13 mouse cellular contexts compared by ENCODE assay signal in the genomic region with DNA sequence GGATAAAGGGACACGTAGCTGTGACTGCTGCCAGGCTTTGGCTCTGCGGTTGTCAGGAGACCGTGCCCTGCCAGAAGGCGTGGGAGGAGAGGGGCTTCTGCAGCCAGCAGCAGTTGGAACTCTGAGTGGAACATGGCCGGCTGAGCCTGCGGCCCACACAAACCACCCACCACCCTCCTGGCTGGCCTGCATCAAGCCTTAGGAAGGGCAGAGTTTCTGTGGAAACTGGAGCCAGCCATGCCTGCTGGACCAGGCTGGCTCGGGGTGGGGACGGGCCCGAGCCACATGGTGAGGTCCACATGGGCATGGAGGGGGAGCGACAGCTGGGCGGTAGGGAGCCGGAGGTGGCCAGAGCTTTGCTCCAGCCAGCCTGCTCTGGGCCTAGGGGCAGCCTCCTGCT. TPM values are rescaled to one million over a fixed set of nuclear protein-coding genes. Genes with fewer than 3 reads are reported as not detected.
DNase-seq lines count a peak whose midpoint lies in the region; ATAC-seq lines count a peak whose summit lies in the region.
"Had no signal": no experiment of that assay in that cellular context is flagged by ENCODE, and none has a peak within 500 bp of the region (broad histone marks: within the 10 kb centered on the region; RNA-seq: fewer than 3 reads in every experiment).

No protein-coding gene starts in this region.

- no peaks in the 10 kb centered on the region for H3K36me3 ChIP-seq in heart, embryonic 12.5 days
- H3K36me3 ChIP-seq: lung, embryonic 15.5 days; neural tube, embryonic 12.5 days; stomach, embryonic 15.5 days had no signal

- no peak overlapping the region for H3K4me3 ChIP-seq in heart, embryonic 12.5 days
- H3K4me3 ChIP-seq: erythroblast, embryonic 14.5 days; lung, embryonic 15.5 days; neural tube, embryonic 12.5 days; stomach, embryonic 15.5 days had no signal

- 54% methylated on average over 12 of the region's 12 CpGs for WGBS in heart, embryonic 12.5 days

- ATAC-seq in heart, embryonic 12.5 days (ENCODE audit: insufficient number of reproducible peaks, low FRiP score) = no peak; the same call in 1 of the 2 replicates
- ATAC-seq: intestine, postnatal 0 days had no signal

- no peak overlapping the region for H3K27ac ChIP-seq in heart, embryonic 12.5 days (ENCODE audit: poor library complexity, severe bottlenecking)
- H3K27ac ChIP-seq: lung, embryonic 15.5 days; neural tube, embryonic 12.5 days; stomach, embryonic 15.5 days had no signal

- peak; percentile 12 to 16 for DNase-seq in heart, adult 9 months (ENCODE audit: low spot score in 2 of 2)
- DNase-seq in testis, postnatal 10 days (ENCODE audit: low spot score) = peak; percentile 41
- no peak for DNase-seq in testis, postnatal 14 days (ENCODE audit: low spot score)
- DNase-seq in layer of hippocampus, postnatal 10 days (ENCODE audit: low spot score in 2 of 2) = peak; percentile 47 to 56
- no peak for DNase-seq in adrenal gland, postnatal 36 days
- no peak for DNase-seq in MN1 (ENCODE audit: low spot score)
- no peak for DNase-seq in embryo, embryonic 11 days

- H3K4me1 ChIP-seq in heart, embryonic 12.5 days (replicated peaks) = peaks cover 21% of the 10 kb centered on the region; the same call in 1 of the 2 replicates

- H3K27me3 ChIP-seq in heart, embryonic 12.5 days (replicated peaks) = 0 out of 2 replicates have a peak, but pooled peaks cover 5% of the 10 kb centered on the region
- H3K27me3 ChIP-seq: lung, embryonic 15.5 days; neural tube, embryonic 12.5 days; stomach, embryonic 15.5 days had no signal

- no peak overlapping the region for H3K9ac ChIP-seq in heart, embryonic 12.5 days
- H3K9ac ChIP-seq: lung, embryonic 15.5 days; neural tube, embryonic 12.5 days; stomach, embryonic 15.5 days had no signal

- H3K9me3 ChIP-seq in heart, embryonic 12.5 days (replicated peaks) = no peaks in the 10 kb centered on the region
- H3K9me3 ChIP-seq: lung, embryonic 15.5 days; neural tube, embryonic 12.5 days; stomach, embryonic 15.5 days had no signal

- H3K4me2 ChIP-seq in heart, embryonic 12.5 days = no peak overlapping the region
- H3K4me2 ChIP-seq: lung, embryonic 15.5 days; neural tube, embryonic 12.5 days; stomach, embryonic 15.5 days had no signal

RNA-seq across cellular contexts. Expression of a gene that starts 29.3 kb away (rescaled TPM):
- 650 and 669 TPM in 2 replicates for polyA plus RNA-seq in heart, embryonic 12.5 days (2016; fragmentation: Nextera tagmentation; extraction: Ambion mirVana)
- total RNA-seq in layer of hippocampus, postnatal 10 days (2021) = 100 to 1,000 TPM; 190 to 200 TPM
- 100 to 1,000 TPM; 366 to 550 TPM for total RNA-seq in adrenal gland, postnatal 36 days (2021)

Comparison
In these comparisons a context has a peak if more than half of its experiments do, and no peak if none do; other contexts are left out.
1. DNase-seq: peak in heart, adult 9 months (2 of 2), testis, postnatal 10 days (single experiment) and layer of hippocampus, postnatal 10 days (2 of 2); none in testis, postnatal 14 days (single experiment), adrenal gland, postnatal 36 days (0 of 2), MN1 (single experiment) and embryo, embryonic 11 days (single experiment).